Mouse (Mus musculus) layer of hippocampus, postnatal 14 days (tissue): Measurements from ENCODE around the gene Gtdc1. TPM values are rescaled to one million over a fixed set of nuclear protein-coding genes. Genes with fewer than 3 reads are reported as not detected.
A peak's percentile ranks its signal among the peaks of the same experiment; 100 is the strongest.

Source experiments
- DNase-seq, 2 experiments: peaks; one replicate each; pipeline ENCODE4 v3.0.0; 2021 to 2022; ENCODE audit warnings: low spot score in 2 of 2, mixed read lengths in 1 of 2
- long read RNA-seq, 2 experiments: library from polyadenylated mRNA; stranded (forward); transcript quantifications; one replicate each; pipeline ENCODE4 v2.0.0; 2021
- total RNA-seq, 2 experiments: library from RNA; stranded (reverse); gene quantifications; 2 replicates each; pipeline ENCODE4 v1.2.3; 2021

Gene Gtdc1
- 10 to 100 TPM; 64.7 to 66.4 TPM for total RNA-seq
- long read RNA-seq, experiment 1, partial matches to known transcripts, result 3 of 18 reads
- long read RNA-seq, experiment 1, other reads (novel, unspliced or antisense), result 13 of 18 reads
- long read RNA-seq, experiment 2, partial matches to known transcripts, result 5 of 12 reads
- long read RNA-seq, experiment 2, other reads (novel, unspliced or antisense), result 7 of 12 reads

DNA sequence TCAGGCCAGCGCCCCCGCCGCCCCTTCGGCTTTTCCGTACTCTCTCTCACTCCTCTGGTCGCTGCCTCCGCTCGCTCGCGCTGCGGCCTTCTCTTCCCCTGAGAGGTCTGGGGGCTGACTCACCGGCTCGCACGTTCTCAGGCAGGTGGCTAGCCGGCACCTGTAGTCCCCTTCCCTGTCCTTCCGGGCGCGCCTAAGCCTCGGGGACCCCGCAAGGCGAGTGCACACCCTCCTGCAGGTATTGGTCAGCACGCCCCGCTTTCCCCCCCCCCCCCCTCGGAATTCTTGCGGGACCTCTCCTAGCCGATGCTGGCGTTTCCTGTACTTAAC lies at the start of gene Gtdc1:
Gene Gtdc1 (minus strand): TSS at position 176 of the 330 bp plus-strand sequence.
- DNase-seq, result no peak

DNA sequence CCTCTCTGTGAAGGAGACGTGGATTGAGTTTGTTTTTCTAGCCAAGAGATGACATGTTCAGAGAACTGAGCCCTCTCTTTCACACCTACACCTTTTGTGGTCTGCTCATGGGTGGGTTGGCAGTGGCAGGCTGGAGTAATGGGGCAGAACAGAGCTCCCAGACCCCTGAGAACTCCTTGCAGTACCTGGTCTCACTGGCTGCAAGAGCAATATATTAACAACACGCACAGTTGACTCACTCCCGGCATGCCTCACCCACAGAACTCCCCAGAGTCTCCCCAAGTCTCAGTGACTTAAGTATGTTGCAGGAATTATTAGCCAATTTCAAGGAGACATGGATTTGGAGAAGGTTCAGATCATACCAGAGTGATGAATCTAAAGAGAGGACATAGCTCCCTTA lies 49.6 kb upstream of the Gtdc1 start:
- no peak for DNase-seq

DNA sequence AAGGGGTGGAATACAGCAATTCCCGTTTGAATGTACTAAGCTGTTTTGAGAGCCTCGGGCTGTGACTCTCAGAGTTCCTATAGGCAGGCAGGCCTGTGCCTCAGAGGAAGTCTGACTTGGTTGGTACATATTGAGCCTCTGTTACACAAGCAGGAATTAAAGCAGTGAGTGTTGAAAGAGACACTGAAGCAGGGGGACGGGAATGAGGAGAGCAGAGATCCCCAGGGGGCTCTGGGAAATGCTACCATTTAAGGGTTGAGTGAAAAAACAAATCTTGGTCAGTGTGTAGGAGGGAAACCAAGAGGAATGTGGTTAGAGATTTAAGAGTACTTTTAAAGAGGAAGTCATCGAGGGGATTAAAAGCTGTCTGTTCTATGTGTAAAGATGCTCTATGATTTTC lies 49.0 kb upstream of the Gtdc1 start:
- DNase-seq, result no peak

DNA sequence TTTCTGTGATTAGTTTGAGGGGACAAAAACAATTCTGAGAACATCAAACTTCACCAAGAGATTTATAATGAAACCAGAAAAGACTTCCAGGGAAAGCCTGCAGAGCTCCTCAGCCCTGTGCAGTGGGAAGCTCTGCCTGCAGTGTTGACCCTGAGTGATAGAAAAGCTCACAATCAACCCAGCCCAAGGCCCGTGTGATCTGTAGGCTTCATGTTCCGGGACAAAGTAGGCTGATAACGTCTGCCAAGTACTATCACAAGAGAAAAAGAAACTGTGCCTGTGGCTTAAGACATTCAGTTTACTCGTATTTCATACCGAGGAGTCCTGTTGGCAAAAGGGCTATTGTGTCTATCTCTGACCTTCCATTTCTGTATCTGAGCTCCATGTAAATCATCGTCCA lies 46.4 kb upstream of the Gtdc1 start:
- DNase-seq, result no peak

DNA sequence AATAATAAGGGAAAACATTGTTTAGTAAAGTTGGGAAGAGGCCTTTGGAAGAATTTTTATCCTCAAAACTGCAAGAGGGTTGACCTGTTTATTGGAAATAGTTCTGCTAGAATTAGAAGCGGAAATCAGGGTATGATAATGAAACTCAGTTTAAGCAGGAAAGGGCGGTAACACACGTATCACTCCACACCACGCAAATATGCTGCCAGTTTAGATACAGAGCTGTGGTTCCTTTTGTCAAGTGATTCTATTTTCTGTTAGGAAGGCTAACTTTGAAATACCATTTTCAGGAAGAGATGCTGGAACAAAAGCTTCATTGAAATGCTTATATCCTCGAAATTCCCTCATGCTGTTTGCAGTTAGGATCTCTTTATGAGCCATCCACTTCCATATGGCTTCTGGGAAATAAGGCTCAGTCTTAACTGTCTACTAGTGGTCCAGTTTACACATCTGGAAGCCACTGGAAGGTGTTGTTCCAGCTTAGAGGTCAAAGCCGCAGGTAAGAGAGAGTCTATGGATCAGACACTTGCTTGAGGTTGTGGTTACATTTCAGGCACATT lies 42.7 kb upstream of the Gtdc1 start:
- no peak for DNase-seq

DNA sequence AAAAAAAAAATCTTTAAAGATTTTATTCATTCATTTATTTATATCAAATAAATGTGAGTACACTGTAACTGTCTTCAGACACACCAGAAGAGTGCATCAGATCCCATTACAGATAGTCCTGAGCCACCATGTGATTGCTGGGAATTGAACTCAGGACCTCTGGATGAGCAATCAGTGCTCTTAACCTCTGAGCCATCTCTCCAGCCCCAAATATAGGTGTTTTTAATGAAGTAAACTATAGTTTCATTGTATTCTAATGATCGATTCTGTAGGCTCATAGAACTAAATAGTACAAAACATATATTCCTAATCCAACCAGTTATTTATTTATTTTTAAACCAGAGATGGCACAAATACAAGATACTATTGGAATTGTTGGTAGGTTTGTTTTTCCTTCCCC lies 42.2 kb upstream of the Gtdc1 start:
- DNase-seq, result no peak

DNA sequence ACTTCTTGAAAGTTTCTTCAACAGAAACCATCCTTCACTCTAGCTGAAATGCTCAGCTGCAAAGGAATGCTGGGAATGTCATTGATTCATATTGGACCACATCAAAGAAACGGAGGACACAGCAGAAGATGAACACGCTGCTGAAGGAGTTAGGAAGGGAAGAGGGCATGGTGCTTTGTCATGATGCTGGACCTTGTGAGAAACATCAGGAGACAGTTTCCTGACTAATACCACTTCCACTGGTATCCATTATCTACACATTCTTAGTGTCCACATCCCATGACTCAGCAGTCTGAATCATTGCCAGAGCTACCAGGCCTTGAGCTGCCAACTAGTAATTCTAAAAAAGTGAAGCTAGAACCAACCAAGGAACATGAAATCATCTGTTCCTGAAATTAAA lies 41.8 kb upstream of the Gtdc1 start:
- DNase-seq, result no peak

DNA sequence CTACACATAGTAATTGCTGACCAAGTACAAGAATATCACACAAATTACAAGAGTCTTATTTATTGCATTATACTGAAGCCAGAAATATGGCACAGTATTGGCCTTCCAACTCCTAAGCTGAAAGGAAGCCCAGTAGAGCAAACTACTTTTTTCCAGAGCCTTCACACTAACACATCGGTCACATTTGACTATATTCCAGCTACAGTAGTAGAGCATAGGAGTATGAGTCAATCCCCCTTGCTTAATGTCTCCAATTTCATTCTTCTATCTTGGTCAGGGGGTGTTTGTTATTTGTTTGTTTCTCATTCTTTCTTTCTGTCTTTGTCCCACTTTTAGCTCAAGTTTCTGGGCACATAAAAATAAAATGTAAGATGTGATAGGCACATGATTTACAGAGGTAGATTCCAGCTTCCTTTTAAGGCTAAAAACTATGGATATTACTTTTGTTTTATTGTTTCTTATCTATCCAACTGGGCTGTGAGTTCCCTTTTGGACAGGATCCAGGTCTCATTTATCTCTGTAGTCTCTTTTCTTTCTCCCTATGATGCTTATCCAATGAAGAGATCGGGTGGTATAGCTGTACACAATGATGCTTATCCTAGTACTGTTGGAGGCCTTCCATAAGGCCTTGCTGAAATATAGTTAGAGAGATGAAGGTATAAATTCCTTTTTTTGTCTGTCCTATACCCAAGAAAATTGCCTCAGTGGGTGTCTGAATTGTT lies 38.5 kb upstream of the Gtdc1 start:
- DNase-seq, result no peak

DNA sequence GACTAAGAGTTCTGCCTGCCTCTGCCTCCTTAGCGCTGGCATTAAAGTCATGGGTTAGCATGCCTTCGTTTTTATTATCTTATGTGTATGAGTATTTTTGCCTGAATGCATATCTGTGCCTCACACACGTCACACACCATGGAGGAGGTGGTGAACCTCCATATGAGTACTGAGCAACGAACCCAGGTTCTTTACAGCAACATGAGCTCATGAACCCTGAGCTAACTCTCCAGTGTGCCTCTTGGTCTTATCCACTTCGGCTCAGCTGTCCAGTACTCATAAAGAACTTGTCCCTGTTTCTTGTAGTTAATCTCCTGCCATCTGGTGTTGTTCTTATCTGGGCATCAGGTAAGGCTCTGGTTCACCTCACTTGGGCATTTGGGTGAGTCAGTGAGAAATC lies 35.2 kb upstream of the Gtdc1 start:
- no peak for DNase-seq

DNA sequence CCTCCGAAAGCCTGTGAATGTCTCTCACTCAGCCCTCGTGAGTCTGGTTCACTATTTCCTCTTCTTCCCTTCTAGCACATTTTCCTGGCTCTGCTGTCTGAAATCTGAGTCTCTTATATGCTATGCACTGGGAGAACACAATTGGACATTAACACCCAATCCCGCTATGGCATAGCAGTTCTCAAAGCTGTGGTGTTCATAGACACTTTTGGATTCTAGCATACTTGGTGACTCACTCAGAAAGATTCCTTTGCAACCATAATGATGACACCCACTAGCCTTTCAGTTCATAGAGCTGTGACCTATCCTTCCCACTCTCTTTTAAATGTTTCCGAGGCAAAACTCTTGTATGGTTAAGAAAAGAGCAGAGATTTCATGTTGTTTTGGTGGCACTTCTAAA lies 33.7 kb upstream of the Gtdc1 start:
- no peak for DNase-seq

DNA sequence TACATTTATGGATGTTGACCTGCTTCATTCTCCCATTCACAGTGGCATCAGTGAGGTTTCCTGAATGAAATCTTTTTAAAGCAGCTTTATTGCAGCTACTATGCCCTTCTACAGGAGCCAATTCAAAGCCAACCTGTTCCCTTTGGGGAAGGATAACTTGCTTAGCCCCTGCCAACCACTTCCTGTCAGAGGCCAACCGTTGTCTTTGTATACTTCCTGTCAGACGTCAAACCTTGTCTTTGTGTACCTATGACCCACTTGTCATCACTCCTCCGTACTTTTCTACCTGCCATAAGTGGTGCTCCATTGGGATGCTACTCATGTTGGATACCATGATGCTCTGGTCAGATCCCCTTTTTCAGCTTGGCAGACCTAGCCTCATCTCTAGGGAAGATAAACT lies 33.1 kb upstream of the Gtdc1 start:
- DNase-seq, result no peak

DNA sequence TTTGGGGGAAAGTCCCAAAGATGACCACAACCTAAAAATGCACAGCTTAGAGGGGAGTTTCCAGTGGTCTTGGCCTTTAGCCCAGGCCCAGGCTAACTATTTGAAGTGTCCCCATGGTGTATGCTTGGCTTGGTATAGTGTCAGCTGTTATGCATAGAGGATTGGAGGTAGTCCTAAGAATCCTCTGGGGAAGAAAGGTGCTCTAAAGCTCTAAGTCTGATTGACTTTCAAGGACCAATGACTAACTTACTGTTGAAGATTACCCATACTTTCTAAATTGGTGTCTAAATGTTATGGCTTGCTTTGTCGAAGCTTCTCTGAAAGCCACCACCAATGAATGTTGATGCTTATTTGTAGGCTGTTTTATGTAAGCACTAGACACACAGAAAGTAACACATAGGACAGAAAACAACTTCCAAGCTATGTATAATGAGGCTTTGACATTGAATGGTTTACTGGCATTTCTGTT lies 29.9 kb upstream of the Gtdc1 start:
- DNase-seq, result no peak

DNA sequence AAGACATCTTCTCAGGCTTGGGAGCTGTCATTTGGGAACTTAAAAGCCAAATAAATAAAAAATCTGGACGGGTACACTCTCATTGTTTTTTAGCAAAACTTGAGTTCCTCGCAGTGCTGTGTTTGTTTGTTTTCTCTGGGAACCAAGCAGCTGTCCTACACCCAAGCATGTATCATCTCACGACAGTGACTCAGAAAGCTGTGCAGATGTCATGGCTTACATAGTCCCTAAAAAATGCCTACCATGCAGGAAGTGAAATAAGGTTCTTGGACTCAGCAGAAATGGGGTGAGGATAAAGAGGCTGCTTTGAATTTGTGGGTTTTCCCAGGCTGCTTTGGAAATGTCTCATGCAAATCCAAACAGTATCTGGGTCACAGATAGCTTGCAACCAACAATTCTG lies 28.8 kb upstream of the Gtdc1 start:
- no peak for DNase-seq

DNA sequence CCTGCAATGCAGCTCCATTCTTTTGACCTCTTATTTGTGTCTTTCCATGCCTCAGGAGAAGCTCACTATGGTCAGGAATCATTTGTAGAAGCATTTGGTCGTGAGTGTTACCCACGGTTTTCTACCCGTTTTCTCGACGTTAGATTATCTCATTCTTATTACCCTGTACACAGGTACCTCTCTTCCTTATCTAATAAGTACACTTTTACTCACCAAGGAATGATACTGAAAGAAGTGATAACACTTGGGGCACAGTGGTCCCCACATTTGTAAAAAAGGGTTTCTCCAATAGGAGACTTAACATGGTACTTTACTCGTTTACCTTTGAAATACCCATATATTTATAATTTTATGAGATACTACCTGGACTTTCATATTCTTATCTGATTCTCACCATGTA lies 28.0 kb upstream of the Gtdc1 start:
- no peak for DNase-seq

DNA sequence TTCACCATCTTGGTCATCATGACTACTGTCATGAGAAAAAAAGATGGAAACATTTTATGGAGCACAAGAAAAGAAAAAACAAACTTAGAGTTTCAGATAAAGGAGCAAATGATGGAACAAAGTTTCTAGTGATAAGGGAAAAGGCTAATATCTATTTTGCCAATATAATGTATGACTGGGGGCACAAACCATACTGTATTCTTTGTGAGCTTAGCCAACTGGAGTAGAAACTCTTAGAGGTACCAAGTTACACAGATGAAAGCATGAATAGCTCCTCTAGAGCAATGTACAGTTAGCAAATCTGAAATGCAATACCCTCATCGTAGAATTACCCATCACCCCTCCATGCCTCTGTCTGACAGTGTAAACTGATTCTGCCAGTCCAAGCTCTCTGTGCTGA lies 26.7 kb upstream of the Gtdc1 start:
- no peak for DNase-seq

DNA sequence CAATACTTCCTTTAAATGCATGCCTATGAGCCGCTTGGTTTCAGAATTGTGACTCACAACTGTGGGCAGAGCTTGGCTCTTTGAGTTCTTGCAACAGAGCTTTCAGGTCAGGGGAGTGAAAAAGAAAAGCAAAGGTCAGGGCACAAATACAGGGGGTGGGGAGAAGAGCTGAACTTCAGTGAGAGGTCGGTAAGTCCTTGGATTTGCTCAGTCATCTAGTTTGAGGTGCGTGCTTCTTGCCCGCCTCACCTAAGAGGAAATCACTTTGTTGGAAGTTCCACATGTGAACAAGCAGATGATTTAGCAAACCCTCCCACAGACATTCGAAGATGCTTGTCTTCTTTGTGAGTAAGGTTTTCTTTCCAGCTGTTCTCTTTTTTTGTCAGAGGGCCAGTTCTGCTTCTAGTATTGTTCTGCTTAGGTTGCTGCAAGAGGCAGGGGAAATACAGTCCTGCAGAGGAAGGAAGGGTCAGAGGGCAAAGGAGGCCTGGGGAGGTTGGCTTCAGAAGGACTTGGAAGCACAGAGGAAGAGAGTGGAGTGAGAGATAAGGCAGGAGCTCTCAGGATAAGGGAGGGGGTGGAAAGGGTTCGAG lies 25.5 kb upstream of the Gtdc1 start:
- no peak for DNase-seq

DNA sequence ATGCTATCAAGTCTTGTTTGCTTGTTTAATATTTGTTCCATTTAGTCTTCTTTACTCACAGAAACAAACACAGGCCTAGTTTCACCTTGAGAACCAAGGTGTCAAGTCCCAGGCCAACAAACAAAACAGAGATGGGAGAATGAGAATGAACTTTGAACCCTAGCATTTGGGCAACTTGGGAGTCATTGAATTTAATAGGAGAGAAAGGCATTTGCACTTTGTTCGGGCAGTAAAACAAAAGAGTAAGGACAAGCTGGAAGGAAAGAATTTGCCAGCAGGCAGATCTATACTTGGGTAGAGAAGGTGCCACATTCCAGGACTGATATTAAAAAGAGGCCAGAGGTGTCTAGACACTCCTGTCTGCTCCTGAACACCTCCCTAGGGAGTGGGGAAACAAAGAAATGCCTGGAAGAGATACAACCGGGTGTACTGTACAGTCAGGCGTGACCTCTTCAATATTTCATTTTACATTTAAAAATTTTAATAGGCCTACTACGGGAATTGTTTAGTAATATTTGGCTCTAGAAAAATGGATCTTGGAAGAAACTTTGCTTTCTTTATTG lies 24.3 kb upstream of the Gtdc1 start:
- DNase-seq, result no peak

DNA sequence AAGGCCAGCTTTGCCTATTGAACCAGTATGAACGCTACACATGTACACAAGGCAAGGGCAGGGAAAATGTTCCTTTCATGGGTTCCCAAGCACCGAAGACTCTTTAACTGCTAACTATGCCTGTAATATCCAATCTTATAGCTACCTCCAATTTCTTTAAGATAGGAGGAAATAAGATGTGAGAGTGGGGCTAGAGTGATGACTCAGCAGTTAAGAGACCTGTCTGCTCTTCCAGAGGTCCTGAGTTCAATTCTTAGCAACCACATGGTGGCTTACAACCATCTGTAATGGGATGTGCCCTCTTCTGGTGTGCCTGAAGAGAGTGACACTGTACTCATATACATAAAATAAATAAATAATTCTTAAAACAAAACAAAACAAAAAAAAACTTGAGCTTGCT lies 17.2 kb upstream of the Gtdc1 start:
- DNase-seq, result no peak

DNA sequence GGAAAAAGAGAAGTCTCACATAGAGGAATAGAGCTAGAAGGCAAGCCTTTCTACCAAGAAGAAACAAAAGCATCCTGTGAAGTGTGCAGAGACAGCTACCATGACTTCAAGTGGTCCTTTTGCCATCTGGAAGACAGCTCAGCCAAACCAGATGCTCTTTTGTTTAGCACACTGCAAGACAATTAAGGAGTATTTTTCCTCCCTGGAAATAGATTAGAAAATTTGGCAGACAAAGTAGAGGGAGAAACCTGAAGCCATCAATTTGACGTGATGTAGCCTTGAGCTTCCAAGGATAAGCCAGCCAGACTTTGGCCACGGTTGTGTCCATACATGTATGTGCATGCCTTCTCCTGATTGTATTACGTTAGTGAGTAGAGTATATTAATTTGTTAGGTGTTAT lies 3.5 kb upstream of the Gtdc1 start:
- DNase-seq, result no peak

DNA sequence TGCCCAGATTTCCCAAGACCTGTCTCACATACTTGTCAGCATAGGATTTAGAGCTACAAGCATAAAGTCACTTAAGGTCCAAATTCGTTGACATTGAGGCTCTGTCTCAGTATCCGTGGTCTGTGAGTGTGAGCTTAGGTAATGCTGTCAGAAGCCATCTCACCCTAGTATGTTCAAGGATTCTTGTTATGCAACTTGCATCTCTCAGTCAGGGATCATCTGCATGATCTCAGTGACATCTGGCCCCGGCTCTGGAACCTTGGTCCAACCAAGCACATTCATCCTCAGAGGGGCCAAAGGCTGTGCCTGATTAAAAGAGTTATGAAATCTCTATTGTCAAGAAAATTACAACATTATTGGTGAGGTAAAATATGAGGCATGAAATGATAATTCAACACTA lies 1.2 kb upstream of the Gtdc1 start:
- DNase-seq, result no peak

DNA sequence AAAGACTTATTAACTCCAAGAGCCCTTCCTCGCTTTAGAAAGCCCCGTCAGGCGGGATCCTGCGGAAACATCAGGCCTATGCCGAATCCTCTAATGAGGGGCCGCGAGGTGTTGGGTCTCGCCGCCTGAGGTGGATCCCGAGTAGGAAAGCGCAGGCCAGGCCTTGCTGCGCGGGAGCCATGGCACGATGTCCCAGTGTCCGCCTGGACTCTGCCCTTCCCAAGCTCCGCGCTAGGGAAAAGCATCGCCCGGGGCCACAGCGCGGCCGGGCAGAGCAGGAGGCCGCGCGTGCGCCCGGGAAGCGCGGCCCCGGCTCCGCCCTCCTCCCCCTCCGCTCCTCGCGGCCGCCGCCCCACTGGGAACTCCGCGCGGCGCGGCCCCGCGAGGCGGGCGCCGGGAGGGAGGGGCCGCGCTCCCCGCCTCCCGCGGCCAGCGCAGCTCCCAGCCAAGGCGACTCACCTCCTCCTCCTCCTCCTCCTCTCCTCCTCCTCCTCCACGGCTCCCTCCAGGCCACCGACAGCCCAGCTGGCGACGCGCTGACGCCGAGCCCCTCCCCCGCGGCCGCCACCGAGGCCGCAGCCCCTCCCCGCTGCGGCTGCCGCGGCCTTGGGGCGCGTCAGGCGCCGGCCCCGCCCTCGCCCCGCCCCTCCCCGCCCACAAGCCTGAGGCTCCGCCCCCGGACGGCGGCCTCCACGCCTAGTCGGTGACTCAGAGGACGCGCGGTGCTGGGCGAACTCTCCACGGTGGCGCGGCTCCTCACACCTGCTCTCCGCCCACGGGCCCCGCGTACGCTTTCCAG lies 575 bp downstream of the Gtdc1 start:
- peak; percentile 85 to 90 for DNase-seq
